Mouse (Mus musculus) embryonic facial prominence, embryonic 10.5 days (tissue): ENCODE results near the gene Nrxn1. TPM values are rescaled to one million over a fixed set of nuclear protein-coding genes. Genes with fewer than 3 reads are reported as not detected.
A peak's percentile ranks its signal among the peaks of the same experiment; 100 is the strongest.

Experiments used
- DNase-seq: peaks from one replicate; pipeline ENCODE4 v3.0.0-alpha.2; 2017; ENCODE audit warnings: low spot score
- H3K27ac ChIP-seq: fragments of 300-500 bp; sonication (generic); replicated peaks from 2 replicates; pipeline ENCODE4 v1.5.1; 2016; ENCODE audit warnings: mild to moderate bottlenecking
- H3K27me3 ChIP-seq: fragments of 300-500 bp; sonication (generic); replicated peaks from 2 replicates; pipeline ENCODE4 v1.6.1; 2016; ENCODE audit warnings: low read depth, mild to moderate bottlenecking; ENCODE audit not compliant: poor library complexity, severe bottlenecking
- H3K36me3 ChIP-seq: fragments of 300-500 bp; sonication (generic); replicated peaks from 2 replicates; pipeline ENCODE4 v1.6.1; 2016; ENCODE audit warnings: mild to moderate bottlenecking, moderate library complexity
- H3K4me1 ChIP-seq: fragments of 300-500 bp; sonication (generic); 2 replicates; pipeline ENCODE4 v1.6.1; 2016
- H3K4me3 ChIP-seq: fragments of 300-500 bp; sonication (generic); 2 replicates; pipeline ENCODE4 v1.5.1; 2016; ENCODE audit warnings: mild to moderate bottlenecking, moderate library complexity
- H3K9me3 ChIP-seq: fragments of 300-500 bp; sonication (generic); 2 replicates; pipeline ENCODE4 v1.6.1; 2016; ENCODE audit warnings: mild to moderate bottlenecking
- WGBS: fragments of 180-500 bp; shearing (Covaris S2); methylation state at CpG from one replicate; pipeline ENCODE4 v1.1.7; 2016; 5-methylcytosine and 5-hydroxymethylcytosine counted together
- polyA plus RNA-seq: library from polyadenylated mRNA; unstranded; fragments of >200 nt; fragmentation: Nextera tagmentation; extraction: Ambion mirVana; gene quantifications from 2 replicates; pipeline ENCODE4 v1.2.1, GENCODE M21; 2016

Nrxn1 gene
- polyA plus RNA-seq, 1 experiment from 2014 or later, result 4.1 TPM

DNA sequence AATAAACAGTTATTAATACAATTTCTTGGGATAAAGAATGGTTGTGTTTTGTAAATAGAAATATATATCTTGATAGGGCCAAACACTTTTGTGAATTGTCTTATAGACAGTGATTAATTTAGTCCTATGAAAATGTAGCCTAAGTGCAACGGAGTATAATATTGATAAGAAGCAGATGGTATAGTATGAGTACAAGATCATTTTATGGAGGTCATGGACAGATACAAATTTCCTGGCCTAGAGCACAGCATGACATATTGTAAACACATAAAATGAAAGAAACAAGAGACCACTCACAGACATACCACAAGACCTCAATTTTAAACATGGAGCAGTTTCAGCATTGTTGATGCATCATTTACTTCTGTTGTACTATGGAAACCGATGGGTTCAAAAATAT is 890.1 kb downstream of the Nrxn1 start:
- H3K4me1 ChIP-seq, result no peaks in the 10 kb centered on the region
- no peak overlapping the region for H3K4me3 ChIP-seq
- H3K9me3 ChIP-seq, result no peaks in the 10 kb centered on the region
- DNase-seq, result no peak
- H3K27ac ChIP-seq, result no peak overlapping the region
- no peaks in the 10 kb centered on the region for H3K27me3 ChIP-seq
- no peaks in the 10 kb centered on the region for H3K36me3 ChIP-seq
- 85% methylated on average over 2 of the region's 2 CpGs for WGBS

DNA sequence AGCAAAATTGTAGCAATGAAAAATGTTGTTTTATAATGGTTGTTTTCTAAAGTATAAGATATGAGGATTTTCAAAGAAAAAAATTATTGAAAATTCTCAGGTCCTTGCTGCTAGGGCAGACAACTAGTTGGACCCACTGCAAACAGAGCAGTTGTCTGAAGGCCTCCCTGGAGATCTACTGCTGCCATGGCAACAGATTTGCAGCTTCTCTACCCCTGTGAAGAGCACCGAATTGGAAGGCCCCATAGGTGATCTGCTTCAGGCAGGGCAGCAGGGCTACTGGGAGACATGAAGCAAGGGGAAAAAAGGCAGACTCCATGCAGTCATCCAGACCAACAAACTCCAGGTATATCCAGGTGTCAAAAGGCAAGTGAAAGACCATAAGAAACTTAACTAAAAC is 896.1 kb downstream of the Nrxn1 start:
- no peaks in the 10 kb centered on the region for H3K27me3 ChIP-seq
- DNase-seq, result no peak
- no peaks in the 10 kb centered on the region for H3K36me3 ChIP-seq
- no peaks in the 10 kb centered on the region for H3K9me3 ChIP-seq
- no peak overlapping the region for H3K4me3 ChIP-seq
- no peak overlapping the region for H3K27ac ChIP-seq
- no peaks in the 10 kb centered on the region for H3K4me1 ChIP-seq
- 13% methylated on average over 1 of the region's 1 CpGs for WGBS

DNA sequence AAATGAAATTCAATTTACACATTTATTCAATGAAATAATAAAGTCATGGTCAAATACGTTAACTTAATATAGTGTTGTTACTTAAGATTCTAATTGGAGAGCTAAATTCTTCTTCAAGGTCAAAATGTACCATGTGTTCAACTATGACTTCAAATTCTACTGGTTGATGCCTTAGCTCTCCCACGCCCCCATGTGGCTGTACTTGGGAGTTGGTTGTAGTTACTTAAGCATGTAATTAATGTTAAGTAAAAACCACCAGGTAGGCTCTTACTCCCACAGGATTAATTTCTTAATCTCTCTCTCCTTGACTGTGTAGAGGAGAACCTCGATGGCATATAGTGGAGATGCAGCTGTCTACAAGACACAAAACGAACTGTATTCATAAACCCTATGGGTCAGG is 951.3 kb downstream of the Nrxn1 start:
- no peak overlapping the region for H3K4me3 ChIP-seq
- DNase-seq, result peak; percentile 10
- no peak overlapping the region for H3K27ac ChIP-seq
- no peaks in the 10 kb centered on the region for H3K4me1 ChIP-seq
- no peaks in the 10 kb centered on the region for H3K36me3 ChIP-seq
- H3K27me3 ChIP-seq, result no peaks in the 10 kb centered on the region
- 47% methylated on average over 4 of the region's 4 CpGs for WGBS
- H3K9me3 ChIP-seq, result no peaks in the 10 kb centered on the region

DNA sequence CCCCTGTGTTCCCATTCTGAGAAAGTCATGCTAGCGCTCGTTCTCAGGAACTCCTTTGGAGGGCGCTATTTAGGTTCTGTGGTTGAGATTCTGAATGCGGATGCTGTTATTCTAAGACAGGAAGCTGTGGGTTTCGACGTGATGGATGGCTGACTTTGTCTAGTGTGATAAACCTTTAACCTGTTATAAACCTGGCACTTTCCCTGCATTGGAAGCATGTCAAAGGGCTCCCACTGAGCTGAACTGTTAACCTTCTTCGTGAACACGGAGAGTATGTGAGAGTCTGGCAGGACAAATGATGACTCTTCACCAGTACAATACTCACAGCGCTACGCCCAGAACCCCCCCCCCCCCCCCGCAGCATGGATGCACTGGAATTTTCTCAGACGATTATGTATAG is 962.0 kb downstream of the Nrxn1 start:
- Histone ChIP-seq H3K9me3 (no peaks in the 10 kb centered on the region), H3K4me1 (no peaks in the 10 kb centered on the region), H3K36me3 (no peaks in the 10 kb centered on the region), H3K4me3 (no peak overlapping the region), H3K27ac (no peak overlapping the region), H3K27me3 (no peaks in the 10 kb centered on the region)
- DNase-seq, result no peak
- WGBS, result 77% methylated on average over 12 of the region's 12 CpGs

DNA sequence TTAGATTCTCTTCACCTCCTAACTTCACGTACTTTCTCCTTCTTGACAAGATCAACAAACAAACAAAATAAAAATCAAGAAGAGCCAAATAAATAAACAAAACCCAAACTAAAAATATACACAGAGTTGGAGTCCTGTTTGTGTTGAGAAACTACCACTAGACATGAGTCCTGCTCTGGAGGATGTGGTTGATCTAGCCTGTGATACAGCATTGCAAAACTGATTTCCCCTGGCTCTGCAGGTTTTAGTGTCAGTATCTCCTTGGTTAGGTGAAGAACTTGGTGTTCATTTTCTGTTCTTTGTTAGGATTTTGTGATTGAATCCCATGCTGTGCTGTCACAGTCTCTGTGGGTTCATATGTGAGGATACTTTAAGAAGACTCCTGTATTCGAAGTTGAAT is 963.7 kb downstream of the Nrxn1 start:
- H3K36me3 ChIP-seq, result no peaks in the 10 kb centered on the region
- H3K27ac ChIP-seq, result no peak overlapping the region
- H3K4me1 ChIP-seq, result no peaks in the 10 kb centered on the region
- H3K9me3 ChIP-seq, result no peaks in the 10 kb centered on the region
- no peak overlapping the region for H3K4me3 ChIP-seq
- no peaks in the 10 kb centered on the region for H3K27me3 ChIP-seq
- WGBS, result 81% methylated on average over 2 of the region's 2 CpGs
- DNase-seq, result no peak

DNA sequence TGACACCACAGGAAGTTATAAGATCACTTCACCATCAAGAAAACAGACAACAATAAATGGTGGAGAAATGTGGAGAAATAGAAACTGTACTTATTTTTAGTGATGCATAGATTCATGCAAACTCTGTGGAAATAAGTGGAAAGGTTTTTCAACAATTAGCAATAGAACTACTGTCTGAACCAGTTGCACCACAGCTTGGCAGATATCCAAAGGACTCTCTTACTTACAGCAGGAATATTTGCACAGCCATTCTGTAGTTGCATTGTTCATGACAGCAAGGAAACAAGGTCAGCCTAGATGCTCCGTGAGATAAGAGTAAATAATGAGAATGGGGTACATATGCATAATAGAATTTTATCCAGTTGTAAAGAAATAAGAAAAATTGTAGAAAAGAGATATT is 965.3 kb downstream of the Nrxn1 start:
- DNase-seq, result no peak
- Histone ChIP-seq H3K27ac (no peak overlapping the region), H3K4me1 (no peaks in the 10 kb centered on the region), H3K9me3 (no peaks in the 10 kb centered on the region), H3K27me3 (no peaks in the 10 kb centered on the region), H3K36me3 (no peaks in the 10 kb centered on the region), H3K4me3 (no peak overlapping the region)
- WGBS, result 87% methylated on average over 1 of the region's 1 CpGs

DNA sequence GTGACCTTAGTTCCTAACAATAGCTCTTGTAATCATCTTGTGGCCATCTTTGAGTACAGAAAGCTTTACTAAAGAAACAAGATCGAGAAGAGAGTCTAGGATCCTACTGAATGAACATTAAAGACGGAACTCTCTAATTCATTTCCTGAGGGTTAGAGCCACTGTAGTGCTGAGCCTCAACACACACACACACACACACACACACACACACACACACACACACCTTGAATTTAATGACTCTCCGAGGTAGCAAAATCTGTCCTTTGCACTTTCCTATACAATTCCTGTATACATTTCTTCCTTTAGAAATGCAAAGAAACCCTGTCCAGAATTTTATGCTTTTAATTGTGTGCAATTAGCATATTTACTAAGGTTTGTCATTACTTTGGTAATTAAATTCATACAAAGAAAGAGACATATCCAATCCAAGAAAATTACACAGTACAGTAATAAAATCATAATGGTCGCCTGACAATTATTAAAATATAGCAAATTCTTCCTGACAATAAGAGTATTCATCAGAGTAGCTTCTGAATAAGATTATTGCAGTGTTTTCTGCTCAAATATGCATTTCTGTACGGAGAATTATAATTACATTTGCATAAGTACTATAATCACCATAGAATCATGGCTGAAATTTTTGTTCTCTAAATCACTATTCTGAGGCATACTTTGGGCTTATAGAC is 969.9 kb downstream of the Nrxn1 start:
- DNase-seq, result no peak
- H3K27me3 ChIP-seq, result no peaks in the 10 kb centered on the region
- H3K27ac ChIP-seq, result no peak overlapping the region
- 83% methylated on average over 5 of the region's 5 CpGs for WGBS
- no peaks in the 10 kb centered on the region for H3K9me3 ChIP-seq
- H3K36me3 ChIP-seq, result no peaks in the 10 kb centered on the region
- H3K4me1 ChIP-seq, result no peaks in the 10 kb centered on the region
- no peak overlapping the region for H3K4me3 ChIP-seq

DNA sequence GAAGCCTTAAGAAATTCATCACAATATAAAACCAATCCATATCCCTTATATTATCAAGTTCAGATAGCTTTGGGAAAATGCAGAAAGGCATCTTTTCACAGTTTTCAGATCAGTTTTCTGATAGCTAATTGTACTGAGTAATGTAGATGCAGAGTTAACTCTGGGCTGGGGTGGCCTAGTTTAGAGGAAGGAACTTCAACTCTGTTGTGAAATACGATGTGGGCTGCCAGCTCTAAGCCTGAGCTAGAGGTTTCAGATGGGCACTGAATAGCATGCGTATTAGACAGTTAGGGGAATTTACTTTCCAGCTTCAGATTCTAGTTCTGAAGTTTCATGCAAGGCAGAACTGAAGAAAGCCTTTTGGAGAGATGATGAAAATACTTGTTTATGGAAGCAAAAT is 976.6 kb downstream of the Nrxn1 start:
- Histone ChIP-seq H3K36me3 (no peaks in the 10 kb centered on the region), H3K27ac (no peak overlapping the region), H3K9me3 (no peaks in the 10 kb centered on the region), H3K4me1 (no peaks in the 10 kb centered on the region), H3K27me3 (no peaks in the 10 kb centered on the region), H3K4me3 (no peak overlapping the region)
- DNase-seq, result no peak
- WGBS, result 92% methylated on average over 2 of the region's 2 CpGs

DNA sequence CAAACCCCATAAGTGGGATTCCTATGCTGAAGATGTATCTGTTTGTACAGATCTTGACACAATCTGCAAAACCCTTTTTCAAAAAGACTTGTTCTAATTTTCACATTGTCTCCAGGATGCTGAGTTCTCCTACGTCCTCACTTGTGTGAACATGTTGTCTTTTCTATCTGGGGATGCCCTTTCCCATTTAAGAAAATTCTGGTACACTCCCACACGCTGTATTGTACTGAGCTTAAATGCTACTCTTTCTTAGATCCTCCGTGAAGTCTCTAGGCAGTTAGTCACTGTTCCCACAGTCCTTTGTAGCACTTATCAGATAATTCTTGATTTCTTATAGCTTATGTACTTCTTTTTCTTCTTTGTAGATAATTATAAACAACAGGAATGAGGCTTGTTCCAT is 997.9 kb downstream of the Nrxn1 start:
- 81% methylated on average over 3 of the region's 3 CpGs for WGBS
- H3K27ac ChIP-seq, result no peak overlapping the region
- no peaks in the 10 kb centered on the region for H3K4me1 ChIP-seq
- H3K9me3 ChIP-seq, result no peaks in the 10 kb centered on the region
- H3K27me3 ChIP-seq, result no peaks in the 10 kb centered on the region
- H3K4me3 ChIP-seq, result no peak overlapping the region
- no peaks in the 10 kb centered on the region for H3K36me3 ChIP-seq
- no peak for DNase-seq

DNA sequence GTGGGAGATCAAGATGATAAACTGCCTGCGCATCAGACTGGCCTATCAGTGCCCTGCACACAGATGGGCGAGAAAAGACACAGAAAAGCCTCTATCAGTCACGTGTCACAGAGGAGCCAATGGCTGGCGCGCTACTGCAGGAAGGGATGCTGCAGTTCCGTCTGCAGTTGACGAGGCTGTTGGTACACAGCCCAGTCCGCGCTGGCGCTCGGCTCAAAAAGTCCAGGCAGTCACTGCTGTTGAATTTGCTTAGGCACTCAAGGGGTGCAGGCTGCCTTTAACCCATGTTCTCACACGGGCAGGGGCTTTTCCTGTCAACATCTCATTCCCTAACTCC is 1004.6 kb downstream of the Nrxn1 start:
- H3K36me3 ChIP-seq, result no peaks in the 10 kb centered on the region
- H3K9me3 ChIP-seq, result no peaks in the 10 kb centered on the region
- no peaks in the 10 kb centered on the region for H3K27me3 ChIP-seq
- peak; percentile 85 for DNase-seq
- 0 out of 2 replicates have a peak, but pooled peaks cover 3% of the 10 kb centered on the region for H3K4me1 ChIP-seq
- WGBS, result 4% methylated on average over 12 of the region's 12 CpGs
- peak overlapping the region; percentile 76 for H3K27ac ChIP-seq
- H3K4me3 ChIP-seq, result peak overlapping the region; percentile 55

DNA sequence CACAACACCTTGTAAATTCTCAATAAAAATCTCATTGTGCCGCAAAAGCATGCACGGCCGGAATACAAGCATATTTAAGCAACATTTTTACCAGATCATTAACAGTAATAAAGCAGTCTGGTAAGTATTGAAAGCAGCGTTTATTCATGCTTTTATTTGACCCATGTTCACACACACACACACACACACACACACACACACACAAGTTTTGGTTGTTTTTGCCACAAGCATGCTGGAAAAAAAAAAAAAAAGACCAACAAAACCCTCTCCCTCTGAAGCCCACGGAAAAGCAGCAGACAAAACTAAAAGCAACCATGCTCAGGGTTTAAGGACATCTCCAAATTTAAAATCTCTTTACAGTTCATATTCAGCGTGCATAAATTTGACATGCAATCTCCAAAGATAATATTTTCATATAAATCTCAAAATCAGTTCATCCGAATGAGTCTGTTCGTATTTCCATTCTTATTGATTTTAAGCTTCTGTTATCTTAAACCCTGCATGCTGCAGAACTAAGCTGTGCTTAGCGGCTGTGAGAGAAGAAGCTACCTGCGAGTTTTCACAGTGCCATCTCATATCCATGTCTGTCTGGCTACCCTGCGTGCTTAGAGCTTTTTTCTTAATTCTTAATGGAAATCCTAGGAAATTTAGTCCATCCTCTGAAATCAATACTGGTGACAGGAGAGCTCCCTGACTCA is 1005.1 kb downstream of the Nrxn1 start:
- Histone ChIP-seq H3K27ac (no peak overlapping the region), H3K4me1 (0 out of 2 replicates have a peak, but pooled peaks cover 3% of the 10 kb centered on the region), H3K4me3 (peak overlapping the region; percentile 55), H3K36me3 (no peaks in the 10 kb centered on the region), H3K9me3 (no peaks in the 10 kb centered on the region), H3K27me3 (no peaks in the 10 kb centered on the region)
- WGBS, result 67% methylated on average over 11 of the region's 11 CpGs
- no peak for DNase-seq

DNA sequence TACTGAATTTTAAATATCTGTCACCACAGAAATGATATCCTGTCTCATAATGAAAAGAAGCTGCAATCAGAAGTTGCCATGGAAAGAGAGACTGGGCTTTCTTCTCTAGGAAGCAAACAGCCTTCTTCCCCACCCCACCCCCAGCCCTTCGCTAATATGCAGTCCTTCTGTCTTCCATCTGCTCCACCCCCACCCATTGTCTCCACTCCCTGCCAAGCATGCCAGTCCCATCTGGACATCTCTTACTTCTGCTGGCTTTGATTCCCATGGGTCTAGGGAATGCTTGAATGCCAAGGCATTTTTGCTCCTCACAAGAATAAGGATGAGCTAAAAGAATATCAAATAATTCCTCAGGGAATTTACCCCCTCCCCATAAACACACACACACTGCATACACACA is 1006.0 kb downstream of the Nrxn1 start:
- peak; percentile 31 for DNase-seq
- Histone ChIP-seq H3K4me1 (0 out of 2 replicates have a peak, but pooled peaks cover 3% of the 10 kb centered on the region), H3K4me3 (no peak overlapping the region), H3K36me3 (no peaks in the 10 kb centered on the region), H3K27me3 (no peaks in the 10 kb centered on the region), H3K9me3 (no peaks in the 10 kb centered on the region), H3K27ac (no peak overlapping the region)
- 15% methylated on average over 1 of the region's 1 CpGs for WGBS

DNA sequence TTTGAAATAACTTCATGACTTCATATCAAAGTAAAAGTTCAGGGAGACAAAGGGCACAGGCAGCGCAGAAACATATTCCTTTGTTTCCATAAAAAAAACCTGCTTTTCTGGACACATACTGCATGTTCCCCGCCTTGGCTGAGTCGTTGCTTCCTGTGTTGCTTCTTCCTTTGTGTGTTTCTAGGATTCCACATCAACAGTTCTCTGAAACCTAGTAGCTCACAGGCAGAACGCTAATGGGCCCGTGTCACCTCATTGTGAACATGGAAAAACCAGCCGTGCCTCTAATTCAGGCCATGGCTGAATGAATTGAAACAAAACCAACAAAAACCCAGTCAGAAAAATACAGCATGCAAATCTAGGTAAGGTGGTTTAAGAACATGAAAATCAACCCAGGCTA is 1013.9 kb downstream of the Nrxn1 start:
- no peak for DNase-seq
- WGBS, result 71% methylated on average over 6 of the region's 6 CpGs
- no peak overlapping the region for H3K27ac ChIP-seq
- no peaks in the 10 kb centered on the region for H3K27me3 ChIP-seq
- H3K4me3 ChIP-seq, result no peak overlapping the region
- H3K36me3 ChIP-seq, result no peaks in the 10 kb centered on the region
- H3K4me1 ChIP-seq, result no peaks in the 10 kb centered on the region
- H3K9me3 ChIP-seq, result no peaks in the 10 kb centered on the region
